Mouse (Mus musculus) right cerebral cortex, postnatal 4 days (tissue): ENCODE data around the gene Foxl1.
"Not testable (repeated sequence)": the region's sequence is repeated elsewhere in the genome, so short reads cannot be mapped to it uniquely, and the experiment has no call there.

Source experiments
- DNase-seq: peaks from one replicate; pipeline ENCODE4 v3.0.0-alpha.2; 2022

Foxl1 gene

DNA sequence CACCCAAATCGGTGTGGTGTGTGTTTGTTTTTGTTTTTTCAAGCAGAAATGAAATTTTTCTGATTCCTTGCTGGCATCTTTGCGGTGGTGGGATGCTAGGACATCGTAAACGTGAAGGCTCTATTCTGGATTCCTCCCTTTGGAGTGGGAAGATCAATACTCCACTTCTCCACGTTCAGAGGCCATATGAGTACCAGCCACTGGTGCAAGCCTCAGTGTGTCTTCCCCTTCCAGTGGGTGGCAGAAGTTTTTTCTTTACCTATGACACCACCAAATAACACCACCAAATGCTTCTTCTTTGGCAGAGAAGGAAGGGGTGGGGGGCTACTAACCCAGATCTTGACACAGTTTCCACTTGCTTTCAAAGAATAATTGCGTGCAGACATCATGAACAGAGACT, 1.5 kb upstream of the Foxl1 start:
- DNase-seq = no peak

DNA sequence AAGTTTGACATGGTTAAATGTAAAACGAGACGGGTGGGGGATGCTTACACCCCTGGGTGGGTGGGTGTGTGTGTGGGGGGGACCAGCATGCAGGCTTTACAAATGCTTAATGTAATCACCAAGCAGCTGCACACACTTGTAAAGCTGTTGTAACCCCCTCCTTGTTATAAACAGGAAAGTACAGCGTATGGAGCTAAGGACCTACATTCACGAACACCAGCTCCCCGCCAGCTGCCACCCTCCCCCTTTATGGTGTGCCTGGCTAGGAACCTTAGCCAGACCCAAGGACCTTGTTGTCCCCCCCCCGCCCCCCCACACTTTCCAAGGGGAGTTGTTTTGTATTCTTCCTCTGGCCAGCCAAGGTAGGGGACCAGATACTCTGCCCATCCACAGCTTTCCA, 1.0 kb upstream of the Foxl1 start:
- no peak for DNase-seq

DNA sequence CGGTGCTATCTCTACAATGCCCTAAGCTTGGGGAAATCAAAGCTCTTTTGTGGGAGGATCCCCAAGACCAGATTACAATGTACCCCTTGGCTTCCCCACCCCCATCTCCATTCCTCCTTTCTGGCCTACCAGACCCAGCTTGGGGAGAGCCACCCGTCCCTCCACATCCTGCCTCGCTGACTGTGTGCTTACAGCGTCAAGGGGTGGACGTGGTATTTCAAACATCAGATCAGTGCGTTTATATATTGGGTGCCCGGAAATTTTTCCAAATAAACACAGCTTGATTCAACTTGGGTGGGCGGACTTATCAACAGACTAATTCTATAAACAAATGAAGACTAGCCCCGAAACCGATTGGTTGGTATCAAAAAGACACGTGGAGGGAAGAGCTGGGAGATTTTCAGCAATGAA, 444 bp upstream of the Foxl1 start:
- DNase-seq = no peak

DNA sequence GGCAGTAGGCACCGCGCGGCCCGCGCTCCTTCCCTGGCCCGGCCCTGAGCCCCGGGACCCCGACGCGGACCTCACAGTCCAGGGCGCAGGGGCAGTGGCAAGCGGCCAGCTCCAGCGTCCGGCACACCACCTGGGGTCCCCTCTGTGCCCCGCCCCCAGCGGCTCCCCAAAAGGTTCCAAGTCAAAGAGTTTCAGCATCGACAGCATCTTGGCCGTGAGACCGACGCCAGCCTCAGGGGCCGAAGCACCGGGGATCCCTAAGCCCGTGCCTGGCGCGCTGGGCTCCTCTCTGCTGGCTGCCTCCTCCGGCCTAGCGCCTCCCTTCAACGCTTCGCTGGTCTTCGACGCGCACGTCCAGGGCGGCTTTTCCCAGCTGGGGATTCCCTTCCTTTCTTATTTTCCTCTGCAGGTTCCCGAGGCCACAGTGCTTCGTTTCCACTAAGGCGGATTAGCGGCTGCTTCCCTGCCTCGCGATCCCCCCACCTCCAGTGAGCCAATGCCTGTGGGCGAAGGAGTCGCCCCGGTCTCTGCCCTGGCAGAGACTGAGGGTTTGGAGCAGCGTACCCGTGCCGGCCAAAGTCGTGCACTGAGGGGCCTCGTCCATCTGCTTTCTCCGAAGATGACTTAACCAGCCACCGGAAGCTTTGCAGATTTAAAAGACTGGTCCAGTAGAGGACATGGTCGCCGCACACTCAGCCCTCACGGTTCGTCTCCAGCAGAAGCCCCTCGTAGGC, 958 bp downstream of the Foxl1 start:
- no peak for DNase-seq

DNA sequence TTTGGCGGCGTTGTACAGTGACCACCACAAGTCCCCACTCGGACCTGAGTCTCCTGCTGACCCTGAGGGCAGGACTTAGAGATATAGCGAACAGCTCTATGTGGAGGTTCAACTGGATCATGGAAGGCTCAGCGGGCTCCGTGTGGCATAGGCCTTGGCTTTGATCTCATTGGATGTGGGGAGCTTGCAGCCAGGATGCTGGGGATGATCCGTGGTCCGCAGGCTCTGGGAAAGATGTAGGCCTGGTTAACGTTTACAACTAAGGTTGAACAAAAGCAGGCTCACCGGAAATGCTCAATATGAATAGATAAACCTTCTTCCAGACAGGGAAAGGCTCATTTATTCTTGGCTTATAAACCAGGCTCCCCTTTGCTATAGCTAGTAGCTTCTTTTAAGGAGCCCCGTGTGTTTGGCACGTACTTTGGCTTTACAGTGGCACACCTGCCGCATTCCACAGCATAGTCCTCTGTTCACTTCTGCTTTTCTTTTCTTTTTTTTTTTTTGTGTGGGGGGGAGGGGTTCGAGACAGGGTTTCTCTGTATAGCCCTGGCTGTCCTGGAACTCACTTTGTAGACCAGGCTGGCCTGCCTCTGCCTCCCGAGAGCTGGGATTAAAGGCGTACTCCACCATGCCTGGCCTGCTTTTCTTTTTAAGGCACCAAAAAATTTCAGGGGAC, 1.7 kb downstream of the Foxl1 start:
- DNase-seq = no peak

DNA sequence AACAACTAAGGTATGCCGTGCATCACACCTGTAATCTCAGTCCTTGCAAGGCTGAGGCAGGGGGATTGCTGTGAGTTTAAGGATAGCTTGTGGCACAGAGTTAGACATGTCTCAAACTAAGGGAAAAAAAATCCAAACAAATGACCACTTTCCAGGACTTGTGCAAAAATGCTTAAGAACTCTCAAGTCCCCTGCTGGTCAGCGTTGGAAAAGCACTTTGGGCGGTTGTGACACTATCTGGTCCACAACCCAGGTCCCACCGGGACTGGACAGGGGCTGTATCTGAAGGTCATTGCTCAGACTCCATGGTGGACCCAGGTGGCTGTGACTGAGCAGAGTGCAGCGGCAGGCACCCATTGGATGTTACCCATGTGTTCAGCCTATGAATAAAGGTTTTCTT, 2.8 kb downstream of the Foxl1 start:
- peak; percentile 46 for DNase-seq

DNA sequence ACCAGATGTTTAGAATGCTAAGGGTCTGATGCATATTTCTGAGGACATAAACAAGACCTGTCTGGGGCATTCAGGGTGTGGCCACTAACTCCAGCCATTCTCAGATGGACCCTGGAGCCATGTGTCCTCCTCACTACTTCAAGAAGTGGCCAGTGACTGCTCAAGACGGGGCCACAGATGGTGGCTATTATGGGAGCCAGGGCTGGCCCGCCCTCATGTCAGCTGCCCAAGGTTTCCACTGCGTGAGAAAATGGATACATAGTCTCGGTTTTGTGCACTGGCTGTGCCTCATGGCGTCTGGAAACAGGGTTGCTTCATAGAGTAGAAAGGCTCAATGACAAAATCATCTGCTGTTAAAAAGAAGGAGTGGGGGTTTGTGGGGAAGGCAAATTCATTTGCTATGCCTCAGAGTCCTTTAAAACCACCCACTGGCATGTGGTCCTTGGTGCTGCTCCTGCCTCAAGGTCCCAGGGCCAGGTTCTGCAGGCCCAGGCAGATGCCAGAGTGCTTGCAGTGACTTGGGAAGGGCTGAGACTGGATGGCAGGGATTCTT, 5.3 kb downstream of the Foxl1 start:
- DNase-seq = no peak

DNA sequence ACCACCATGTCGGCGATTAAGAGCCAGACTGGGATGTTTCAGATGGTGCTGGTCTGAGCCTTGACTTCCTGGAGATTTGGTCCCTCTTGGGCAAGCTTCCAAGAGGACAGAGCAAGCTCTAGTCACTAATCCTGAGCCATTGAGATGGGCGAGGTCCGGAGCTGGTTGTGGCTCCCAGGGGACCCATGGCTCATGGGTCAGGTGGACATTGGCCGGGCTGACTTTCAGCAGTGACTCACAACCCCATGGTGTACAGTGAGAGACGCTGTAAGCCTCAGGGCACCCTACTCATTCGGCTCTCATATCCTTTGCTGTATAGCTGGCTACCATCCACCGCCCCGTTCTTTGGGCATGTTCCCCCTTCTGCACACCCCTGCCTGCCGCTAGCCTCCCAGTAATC, 6.4 kb downstream of the Foxl1 start:
- no peak for DNase-seq

DNA sequence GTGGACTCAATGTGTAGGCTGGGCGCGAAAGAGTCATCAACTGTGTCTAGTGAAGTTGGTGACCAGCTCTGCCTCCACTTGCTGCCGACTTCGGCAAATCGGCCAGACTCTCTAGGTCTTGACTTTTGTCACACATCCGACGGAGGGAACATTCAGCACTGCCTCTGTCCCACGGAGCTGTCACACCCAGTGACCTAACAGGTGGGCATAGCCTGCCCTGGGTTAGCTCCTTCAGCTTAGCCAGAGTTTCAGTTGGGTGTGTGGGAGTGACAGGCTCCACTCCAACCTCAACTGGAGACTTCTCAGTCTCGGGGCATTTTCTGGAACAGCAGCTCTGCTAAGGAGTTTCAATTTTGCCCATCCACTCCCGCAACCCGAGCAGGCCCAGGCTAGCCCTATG, 6.8 kb downstream of the Foxl1 start:
- DNase-seq = no peak

DNA sequence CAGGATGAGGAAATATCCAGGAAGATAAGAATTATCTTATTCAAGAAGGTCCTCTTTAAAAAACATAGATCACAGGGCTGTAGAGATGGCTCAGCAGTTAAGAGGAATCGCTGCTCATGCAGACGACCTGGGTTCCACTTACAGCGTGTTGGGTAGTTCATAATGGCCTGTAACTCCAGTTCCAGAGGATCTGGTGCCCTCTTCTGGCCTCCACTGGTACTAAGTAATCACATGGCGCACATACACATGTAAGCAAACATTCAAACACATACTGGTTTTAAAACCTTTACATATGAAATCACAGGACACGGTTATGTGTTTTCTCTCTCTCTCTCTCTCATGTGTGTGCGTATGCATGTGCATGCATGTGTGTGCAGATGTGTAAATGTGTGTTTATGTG, 9.1 kb downstream of the Foxl1 start:
- DNase-seq = no peak

DNA sequence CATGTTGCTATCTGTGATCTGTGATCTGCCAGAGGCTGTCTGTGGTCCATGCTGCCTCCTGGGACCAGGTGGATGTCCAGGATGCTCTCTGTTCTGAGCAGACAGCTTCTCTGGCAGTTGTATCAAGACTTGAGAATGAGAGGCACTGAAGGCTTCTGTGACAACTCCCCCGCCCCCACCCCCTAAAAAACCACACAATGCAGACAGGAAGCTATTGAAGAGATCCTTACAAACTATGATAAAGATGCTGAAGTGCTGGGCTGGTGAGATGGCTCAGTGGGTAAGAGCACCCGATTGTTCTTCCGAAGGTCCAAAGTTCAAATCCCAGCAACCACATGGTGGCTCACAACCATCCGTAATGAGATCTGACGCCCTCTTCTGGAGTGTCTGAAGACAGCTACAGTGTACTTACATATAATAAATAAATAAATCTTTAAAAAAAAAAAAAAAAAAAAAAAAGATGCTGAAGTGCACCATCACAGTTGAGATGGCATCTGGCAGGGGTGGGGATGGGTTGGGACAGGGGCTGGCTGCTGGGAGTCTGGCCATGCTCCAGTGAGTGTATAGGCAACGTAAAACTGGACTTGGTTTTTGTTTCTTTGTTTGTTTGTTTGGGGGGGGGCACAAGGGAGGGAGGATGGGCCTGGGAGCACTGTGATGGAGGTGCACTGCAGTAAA, 17.9 kb downstream of the Foxl1 start:
- not testable (repeated sequence) for DNase-seq

DNA sequence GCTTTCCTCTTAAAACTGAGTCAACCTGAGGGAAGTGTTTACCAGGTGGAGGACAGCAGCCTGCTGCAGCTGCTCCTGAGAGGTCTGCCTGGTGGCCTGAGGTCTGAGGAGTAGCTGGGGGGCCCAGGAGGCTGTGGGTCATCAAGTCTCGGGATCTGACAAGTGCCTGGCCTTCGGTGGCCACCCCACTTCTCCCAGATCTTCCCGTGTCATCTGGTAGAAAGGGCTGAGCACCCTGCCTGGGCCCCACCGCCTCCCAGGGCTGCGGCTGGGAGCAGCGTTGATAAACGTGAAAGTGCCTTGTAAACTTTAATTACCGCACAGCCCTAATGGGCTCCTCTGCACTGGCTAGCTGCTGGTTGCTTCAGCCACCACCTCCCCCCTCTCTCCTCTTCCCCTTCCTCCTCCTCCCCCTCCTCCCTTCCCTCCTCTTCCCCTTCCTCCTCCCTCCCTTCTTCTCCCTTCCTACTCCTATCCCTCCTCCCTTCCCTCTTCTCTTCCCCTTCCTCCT, 20.9 kb downstream of the Foxl1 start:
- DNase-seq = no peak

DNA sequence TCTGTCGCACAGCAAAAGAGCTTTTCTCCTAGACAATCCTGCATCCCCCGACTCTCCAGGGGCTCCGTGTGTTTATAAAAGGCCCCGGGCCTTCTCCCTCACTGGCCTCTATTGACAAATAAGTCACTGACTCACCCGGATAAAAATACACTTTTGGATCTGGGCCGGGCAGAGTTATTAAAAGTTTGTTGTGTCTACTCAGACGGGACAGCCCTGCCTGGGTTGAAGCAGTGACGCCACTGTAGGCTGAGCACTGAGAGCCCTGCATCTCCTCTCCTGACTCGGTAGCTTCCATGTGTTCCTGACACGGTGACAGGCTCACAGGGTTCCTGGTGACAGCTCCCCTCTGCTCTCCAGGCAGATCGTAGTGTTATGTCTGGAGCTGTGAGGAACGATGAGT, 24.7 kb downstream of the Foxl1 start:
- DNase-seq = no peak

DNA sequence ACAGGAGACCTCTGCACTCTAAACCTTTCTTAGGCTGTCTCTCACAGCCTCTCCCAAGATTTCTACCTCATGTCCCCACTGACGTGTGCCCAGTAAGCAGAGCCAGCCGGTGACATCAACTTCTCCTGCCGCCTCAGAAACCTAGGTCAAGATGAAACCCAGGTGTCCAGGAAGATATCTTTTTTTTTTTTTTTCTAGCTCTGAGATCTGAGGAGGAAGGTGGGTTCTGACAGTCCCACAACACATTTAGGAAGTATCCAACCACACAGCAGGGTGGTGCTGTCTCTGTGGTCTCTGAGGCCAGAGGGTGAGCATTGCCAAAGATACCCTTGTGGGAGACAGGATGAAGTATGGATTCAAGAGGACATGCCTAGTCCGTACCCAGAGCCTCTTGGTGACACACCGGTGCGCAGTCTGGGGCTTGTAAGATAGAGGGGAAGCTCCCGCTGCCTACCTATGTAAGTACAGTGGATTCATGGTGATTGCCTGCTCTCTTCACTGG, 29.3 kb downstream of the Foxl1 start:
- DNase-seq = no peak

DNA sequence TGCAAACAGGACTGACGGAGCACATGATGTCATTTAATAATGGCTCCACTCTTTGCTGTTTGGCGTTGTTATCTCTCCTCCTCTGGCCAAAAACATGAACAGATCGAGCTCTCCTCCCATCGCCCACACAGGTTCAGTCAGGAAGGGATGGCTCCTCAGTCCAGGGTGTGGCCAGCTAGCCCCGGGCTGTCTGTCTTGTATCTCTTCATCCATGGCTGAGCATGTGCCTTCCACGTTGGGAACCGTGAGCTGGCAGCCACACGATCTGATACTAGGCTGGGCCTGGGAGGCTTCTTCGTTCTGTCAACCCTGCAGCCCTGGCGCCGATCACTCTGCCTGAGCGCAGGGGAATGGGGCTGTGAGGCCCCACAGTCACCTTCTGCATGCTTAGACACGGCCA, 31.1 kb downstream of the Foxl1 start:
- no peak for DNase-seq

DNA sequence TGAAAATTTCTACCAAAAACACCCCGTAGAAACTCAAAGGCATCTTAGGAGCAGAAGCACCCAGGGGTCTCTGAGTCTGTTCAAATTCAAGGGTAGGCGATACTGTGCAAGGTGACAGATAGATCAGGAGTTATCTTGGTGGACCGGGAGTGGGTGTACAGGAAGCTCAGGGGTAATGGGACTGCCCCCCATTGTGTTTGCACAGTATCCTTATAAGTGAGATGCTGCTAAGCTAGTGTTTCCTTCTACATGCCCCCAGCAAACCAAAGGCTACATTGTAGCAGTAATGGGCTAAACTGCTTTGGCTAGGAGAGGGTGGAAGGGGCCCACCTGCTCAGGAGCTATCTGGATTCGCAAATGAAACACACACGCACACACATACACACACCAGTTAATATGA, 33.7 kb downstream of the Foxl1 start:
- DNase-seq = no peak

DNA sequence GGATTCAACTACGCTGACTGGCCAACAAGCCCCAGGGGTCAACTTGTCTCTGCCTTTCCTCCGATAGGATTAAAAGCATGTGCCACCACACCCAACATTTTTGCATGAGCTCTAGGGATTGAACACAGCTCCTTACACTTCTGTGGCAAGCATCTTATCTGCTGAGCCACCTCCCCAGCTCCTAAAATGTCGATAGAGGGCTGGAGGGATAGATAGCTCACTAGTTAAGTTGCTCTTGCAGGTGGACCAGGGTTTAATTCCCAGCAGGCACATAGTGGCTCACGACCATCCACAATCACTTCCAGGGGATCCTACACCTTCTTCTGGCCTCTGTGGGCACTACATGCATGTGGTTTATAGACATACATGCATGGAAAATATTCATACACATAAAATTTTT, 34.7 kb downstream of the Foxl1 start:
- no peak for DNase-seq

DNA sequence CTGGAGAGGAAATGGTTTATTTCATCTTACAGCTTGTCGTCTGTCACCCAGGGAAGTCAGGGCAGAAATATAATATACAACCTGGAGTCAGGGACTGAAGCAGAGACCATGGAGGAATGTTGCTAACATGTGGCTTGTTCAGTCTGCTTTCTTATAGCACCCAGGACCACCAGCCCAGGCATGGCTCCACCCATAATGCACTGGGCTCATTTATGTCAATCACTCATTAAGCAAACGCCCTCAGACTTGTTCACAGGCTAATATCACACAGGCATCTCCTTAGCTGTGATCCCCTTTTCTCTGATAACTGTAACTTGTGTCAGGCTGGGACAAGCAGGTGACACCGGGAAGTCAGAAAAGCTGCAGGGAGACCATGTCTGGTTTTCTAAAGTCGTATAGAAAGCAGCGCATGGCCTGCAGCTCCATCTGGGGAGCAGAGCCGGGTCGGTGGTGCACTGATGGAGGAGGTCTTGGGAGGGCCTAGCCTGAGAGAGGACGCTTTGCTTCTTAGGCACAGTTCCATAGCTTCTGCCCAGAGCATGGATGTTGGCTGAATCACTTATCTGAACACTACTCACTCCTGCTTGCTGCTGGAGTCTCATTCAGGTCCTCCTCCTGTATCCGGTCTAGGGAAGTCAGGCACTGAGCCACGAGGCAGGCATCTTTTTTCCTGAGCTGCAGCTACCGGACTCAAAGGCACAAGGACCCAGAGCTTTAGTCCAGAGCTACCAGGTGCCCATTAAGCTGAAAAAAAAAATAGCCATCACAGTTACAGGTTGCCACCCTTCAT, 35.4 kb downstream of the Foxl1 start:
- no peak for DNase-seq

DNA sequence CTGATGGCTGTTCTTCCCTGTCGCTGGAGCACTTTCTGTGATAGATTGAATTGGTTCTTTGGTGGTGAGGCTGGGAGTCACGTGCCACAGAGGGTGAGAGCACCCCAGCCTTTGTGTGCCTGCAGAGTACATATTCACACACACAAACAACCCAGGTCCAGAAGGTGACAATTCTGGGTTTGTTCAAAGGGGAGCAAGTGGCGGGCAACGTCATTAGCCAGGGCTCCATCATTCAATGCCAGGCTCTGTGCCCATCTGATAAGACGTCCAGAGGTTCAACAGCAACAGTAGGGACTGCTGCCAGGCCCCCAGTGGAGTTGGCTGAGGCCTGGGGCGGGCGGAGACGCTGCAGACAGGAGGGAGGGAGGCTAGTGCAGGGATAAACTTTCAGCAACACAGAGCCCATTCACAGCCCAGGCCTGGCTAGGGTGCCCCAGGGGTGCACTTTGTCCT, 36.3 kb downstream of the Foxl1 start:
- DNase-seq = no peak

DNA sequence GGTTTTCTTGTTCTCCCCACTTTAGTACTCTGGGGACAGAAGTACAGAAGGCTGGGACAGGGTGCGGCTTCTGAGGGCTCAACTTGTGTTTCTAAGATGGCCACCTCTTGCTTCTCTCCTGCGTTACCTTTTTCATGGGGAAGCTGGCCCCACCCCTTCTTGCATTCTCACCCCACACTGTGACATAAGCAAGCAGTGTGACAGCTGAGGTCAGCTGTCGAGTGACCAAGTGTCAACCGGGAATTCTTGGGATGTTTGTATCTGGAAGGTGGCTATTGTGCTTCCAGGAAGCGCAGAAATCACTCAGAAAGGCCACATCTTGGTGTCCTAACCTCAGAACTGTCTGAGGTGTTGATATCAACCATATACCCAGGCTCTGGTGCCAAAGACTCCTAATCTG, 40.3 kb downstream of the Foxl1 start:
- no peak for DNase-seq

DNA sequence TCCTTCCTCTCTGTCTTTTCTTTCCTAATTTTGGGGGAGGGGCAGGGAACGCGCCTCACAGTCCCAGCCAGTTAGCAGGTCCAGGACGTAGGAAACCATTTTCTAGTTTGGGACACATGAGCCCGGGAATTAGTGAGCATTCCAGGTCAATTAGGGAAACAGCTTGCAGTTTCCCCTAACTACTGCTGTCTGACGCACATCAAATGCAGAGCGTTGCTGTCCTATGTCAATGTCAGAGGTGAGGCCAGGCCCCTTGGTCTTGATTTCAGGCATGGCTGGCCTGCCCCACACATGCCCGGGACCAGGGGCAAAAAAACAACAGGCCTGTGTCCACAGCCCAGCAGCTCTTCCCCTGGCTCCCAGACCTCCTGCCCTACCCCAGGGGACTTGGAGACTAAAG, 42.4 kb downstream of the Foxl1 start:
- DNase-seq = no peak
